Mouse (Mus musculus): Measurements from ENCODE around the gene Fam13c. TPM values are rescaled to one million over a fixed set of nuclear protein-coding genes. Genes with fewer than 3 reads are reported as not detected.

Gene Fam13c
- polyA plus RNA-seq, 1 experiment = 0.47 TPM

GRCm38 (mm10) chr10:70504871-70505270 is 64.6 kb downstream of the Fam13c start:
- Histone ChIP-seq H3K36me3 (ENCODE audit: control insufficient read depth, insufficient read depth, low read length) (no peaks in the 10 kb centered on the region), H3K4me3 (ENCODE audit: low read depth, low read length) (no peak overlapping the region), H3K27ac (ENCODE audit: insufficient read depth, low read depth, low read length) (no peak overlapping the region), H3K27me3 (ENCODE audit: control insufficient read depth, insufficient read depth, low read length) (no peaks in the 10 kb centered on the region), H3K4me1 (ENCODE audit: control insufficient read depth, insufficient read depth, insufficient read length, low read length) (no peaks in the 10 kb centered on the region)
- TF ChIP-seq CTCF (IDR thresholded peaks at IDR 0.05; ENCODE audit: extremely low read depth, insufficient read length, insufficient replicate concordance, low read depth, low read length) = no peak
- TF ChIP-seq POLR2A (IDR thresholded peaks at IDR 0.05; ENCODE audit: low read depth, low read length) = no peak
- WGBS = 89% methylated on average over 15 of the region's 15 CpGs

DNA sequence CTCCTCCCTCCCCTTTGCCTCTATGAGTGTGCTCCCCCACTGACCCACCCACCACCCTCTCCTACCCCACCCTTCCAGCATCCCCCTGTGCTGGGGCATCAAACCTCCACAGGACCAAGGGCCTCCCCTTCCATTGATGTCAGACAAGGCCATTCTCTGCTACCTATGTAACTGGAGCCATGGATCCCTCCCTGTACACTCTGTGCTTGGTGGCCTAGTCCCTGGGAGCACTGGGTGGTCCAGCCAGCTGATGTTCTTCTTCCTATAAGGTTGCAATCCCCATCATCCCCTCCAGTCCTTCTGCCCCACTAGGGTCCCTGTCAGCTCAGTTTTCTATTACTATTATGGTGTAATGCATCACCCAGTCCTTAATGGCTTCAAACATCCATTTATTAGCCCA is 65.1 kb downstream of the Fam13c start:
- TF ChIP-seq POLR2A (IDR thresholded peaks at IDR 0.05; ENCODE audit: low read depth, low read length) = no peak
- no peak for TF ChIP-seq CTCF (IDR thresholded peaks at IDR 0.05; ENCODE audit: extremely low read depth, insufficient read length, insufficient replicate concordance, low read depth, low read length)
- no peaks in the 10 kb centered on the region for H3K27me3 ChIP-seq (ENCODE audit: control insufficient read depth, insufficient read depth, low read length)
- H3K4me3 ChIP-seq (ENCODE audit: low read depth, low read length) = no peak overlapping the region
- no peaks in the 10 kb centered on the region for H3K36me3 ChIP-seq (ENCODE audit: control insufficient read depth, insufficient read depth, low read length)
- no peaks in the 10 kb centered on the region for H3K4me1 ChIP-seq (ENCODE audit: control insufficient read depth, insufficient read depth, insufficient read length, low read length)
- no peak overlapping the region for H3K27ac ChIP-seq (ENCODE audit: insufficient read depth, low read depth, low read length)

DNA sequence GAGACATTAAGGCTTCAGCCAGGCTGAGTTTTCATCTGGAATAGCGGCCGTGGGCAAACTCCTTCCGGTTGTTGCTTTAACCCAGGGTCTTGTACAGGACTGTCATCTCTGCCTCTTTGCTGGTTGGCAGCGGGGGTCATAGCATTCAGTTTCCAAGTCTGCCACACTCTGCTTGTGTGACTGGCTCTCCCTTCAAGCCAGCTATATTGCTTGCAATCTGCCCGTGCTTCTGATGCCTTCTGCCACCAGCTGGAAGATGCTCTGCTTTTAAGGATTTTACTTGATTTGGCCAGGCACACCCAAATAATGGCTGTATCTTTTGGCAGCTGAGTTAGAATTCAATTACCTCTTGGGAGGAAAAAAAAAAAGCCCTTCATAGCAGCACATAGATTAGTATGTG is 65.6 kb downstream of the Fam13c start:
- Histone ChIP-seq H3K4me1 (ENCODE audit: control insufficient read depth, insufficient read depth, insufficient read length, low read length) (no peaks in the 10 kb centered on the region), H3K36me3 (ENCODE audit: control insufficient read depth, insufficient read depth, low read length) (no peaks in the 10 kb centered on the region), H3K27me3 (ENCODE audit: control insufficient read depth, insufficient read depth, low read length) (no peaks in the 10 kb centered on the region), H3K4me3 (ENCODE audit: low read depth, low read length) (no peak overlapping the region), H3K27ac (ENCODE audit: insufficient read depth, low read depth, low read length) (no peak overlapping the region)
- WGBS = 84% methylated on average over 5 of the region's 5 CpGs
- TF ChIP-seq CTCF (IDR thresholded peaks at IDR 0.05; ENCODE audit: extremely low read depth, insufficient read length, insufficient replicate concordance, low read depth, low read length) (no peak), POLR2A (IDR thresholded peaks at IDR 0.05; ENCODE audit: low read depth, low read length) (no peak)

GRCm38 (mm10) chr10:70506499-70507168 is 66.4 kb downstream of the Fam13c start:
- H3K4me3 ChIP-seq (ENCODE audit: low read depth, low read length) = no peak overlapping the region
- 58% methylated on average over 15 of the region's 15 CpGs for WGBS
- no peaks in the 10 kb centered on the region for H3K36me3 ChIP-seq (ENCODE audit: control insufficient read depth, insufficient read depth, low read length)
- TF ChIP-seq POLR2A (IDR thresholded peaks at IDR 0.05; ENCODE audit: low read depth, low read length) (no peak), CTCF (IDR thresholded peaks at IDR 0.05; ENCODE audit: extremely low read depth, insufficient read length, insufficient replicate concordance, low read depth, low read length) (no peak)
- no peak overlapping the region for H3K27ac ChIP-seq (ENCODE audit: insufficient read depth, low read depth, low read length)
- no peaks in the 10 kb centered on the region for H3K27me3 ChIP-seq (ENCODE audit: control insufficient read depth, insufficient read depth, low read length)
- no peaks in the 10 kb centered on the region for H3K4me1 ChIP-seq (ENCODE audit: control insufficient read depth, insufficient read depth, insufficient read length, low read length)

DNA sequence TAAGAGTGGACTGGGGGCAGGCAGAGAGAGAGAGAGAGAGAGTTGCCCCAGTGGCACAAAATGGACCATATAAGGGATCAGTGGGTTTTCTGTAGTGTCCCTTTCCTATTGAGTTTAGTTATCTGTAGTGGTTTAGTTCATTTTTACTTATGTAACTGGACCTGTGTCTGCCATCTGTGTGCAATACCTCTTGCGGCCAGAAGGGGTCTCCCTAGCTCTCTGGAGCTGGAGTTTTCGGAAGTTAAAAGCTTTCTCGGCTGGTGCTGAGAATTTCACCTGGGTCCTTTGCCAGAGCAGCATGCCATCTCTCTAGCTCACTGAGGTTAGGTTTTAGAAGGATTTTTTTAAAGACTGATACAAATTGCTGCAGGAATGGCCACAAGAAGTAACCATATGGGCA is 67.6 kb downstream of the Fam13c start:
- Histone ChIP-seq H3K36me3 (ENCODE audit: control insufficient read depth, insufficient read depth, low read length) (no peaks in the 10 kb centered on the region), H3K27ac (ENCODE audit: insufficient read depth, low read depth, low read length) (no peak overlapping the region), H3K27me3 (ENCODE audit: control insufficient read depth, insufficient read depth, low read length) (no peaks in the 10 kb centered on the region), H3K4me3 (ENCODE audit: low read depth, low read length) (no peak overlapping the region), H3K4me1 (ENCODE audit: control insufficient read depth, insufficient read depth, insufficient read length, low read length) (no peaks in the 10 kb centered on the region)
- peak; percentile 33; the same call in 1 of the 2 replicates for TF ChIP-seq CTCF (IDR thresholded peaks at IDR 0.05; ENCODE audit: extremely low read depth, insufficient read length, insufficient replicate concordance, low read depth, low read length)
- no peak for TF ChIP-seq POLR2A (IDR thresholded peaks at IDR 0.05; ENCODE audit: low read depth, low read length)
- 87% methylated on average over 3 of the region's 3 CpGs for WGBS

GRCm38 (mm10) chr10:70514848-70515247 is 74.6 kb downstream of the Fam13c start:
- 66% methylated on average over 9 of the region's 9 CpGs for WGBS
- no peak overlapping the region for H3K4me3 ChIP-seq (ENCODE audit: low read depth, low read length)

GRCm38 (mm10) chr10:70516661-70517060 is 76.4 kb downstream of the Fam13c start:
- H3K4me1 ChIP-seq (ENCODE audit: control insufficient read depth, insufficient read depth, insufficient read length, low read length) = no peaks in the 10 kb centered on the region
- TF ChIP-seq POLR2A (IDR thresholded peaks at IDR 0.05; ENCODE audit: low read depth, low read length) (no peak), CTCF (IDR thresholded peaks at IDR 0.05; ENCODE audit: extremely low read depth, insufficient read length, insufficient replicate concordance, low read depth, low read length) (no peak)
- 82% methylated on average over 8 of the region's 8 CpGs for WGBS
- no peak overlapping the region for H3K27ac ChIP-seq (ENCODE audit: insufficient read depth, low read depth, low read length)
- H3K36me3 ChIP-seq (ENCODE audit: control insufficient read depth, insufficient read depth, low read length) = no peaks in the 10 kb centered on the region
- no peaks in the 10 kb centered on the region for H3K27me3 ChIP-seq (ENCODE audit: control insufficient read depth, insufficient read depth, low read length)
- no peak overlapping the region for H3K4me3 ChIP-seq (ENCODE audit: low read depth, low read length)

More at GRCm38 (mm10) chr10:70514848-70515247, 74.6 kb downstream of the Fam13c start:
- no peaks in the 10 kb centered on the region for H3K4me1 ChIP-seq (ENCODE audit: control insufficient read depth, insufficient read depth, insufficient read length, low read length)
- H3K36me3 ChIP-seq (ENCODE audit: control insufficient read depth, insufficient read depth, low read length) = no peaks in the 10 kb centered on the region
- no peak overlapping the region for H3K27ac ChIP-seq (ENCODE audit: insufficient read depth, low read depth, low read length)
- H3K27me3 ChIP-seq (ENCODE audit: control insufficient read depth, insufficient read depth, low read length) = no peaks in the 10 kb centered on the region
- TF ChIP-seq CTCF (IDR thresholded peaks at IDR 0.05; ENCODE audit: extremely low read depth, insufficient read length, insufficient replicate concordance, low read depth, low read length) = no peak
